Mouse (Mus musculus) B cell, adult 2 months (primary cell): Measurements from ENCODE around the gene Fam227b.

Source experiments
- DNase-seq, 2 experiments: peaks; one replicate each; pipeline ENCODE4 v3.0.0; 2022

The Fam227b gene

GRCm38 (mm10) chr2:126060595-126060994 lies 91.2 kb downstream of the Fam227b start:
- no peak for DNase-seq

DNA sequence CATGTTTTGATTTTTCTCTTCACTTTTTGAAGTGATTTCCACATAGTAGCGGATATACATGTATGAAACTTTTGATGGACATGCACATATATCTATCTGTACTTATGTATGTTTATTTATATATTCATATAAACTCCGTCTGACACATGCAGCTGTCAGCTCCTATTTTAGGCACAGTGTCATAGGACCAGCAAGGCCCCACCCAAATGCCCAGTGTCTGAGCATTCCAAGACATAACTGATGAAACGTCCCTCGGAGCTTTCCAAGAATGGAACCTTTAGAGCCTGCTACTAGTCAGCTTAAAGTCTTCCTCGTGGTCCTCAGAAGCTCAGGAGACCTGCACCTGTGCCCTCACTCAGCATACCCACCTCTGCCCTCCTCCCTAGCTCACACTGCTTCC lies 98.1 kb downstream of the Fam227b start:
- DNase-seq: no peak

- no peak for DNase-seq
Observed at GRCm38 (mm10) chr2:126052749-126053557, 98.9 kb downstream of the Fam227b start.

DNA sequence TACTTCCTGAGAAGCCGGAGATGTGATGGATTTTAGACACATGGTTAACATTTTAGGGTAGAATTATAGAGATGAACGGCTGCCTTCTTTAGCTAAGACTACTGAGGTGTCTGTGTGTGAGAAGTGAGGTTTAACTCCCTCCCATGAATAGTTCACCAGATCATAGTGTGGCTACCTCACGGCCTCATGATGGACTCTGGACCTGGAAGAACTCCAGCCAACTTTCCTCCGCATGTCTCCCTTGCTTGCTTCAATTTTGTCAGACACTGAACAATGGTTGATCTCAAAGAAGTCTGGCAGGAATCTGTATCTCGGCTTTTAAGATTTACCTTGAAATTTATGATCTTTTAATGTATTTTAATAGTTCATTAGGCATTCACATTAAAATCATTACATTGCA lies 106.2 kb downstream of the Fam227b start:
- DNase-seq: no peak

GRCm38 (mm10) chr2:126042674-126043073 lies 109.1 kb downstream of the Fam227b start:
- no peak for DNase-seq

- DNase-seq: no peak
Observed at GRCm38 (mm10) chr2:126041237-126041636, 110.6 kb downstream of the Fam227b start.

- no peak for DNase-seq
Observed at GRCm38 (mm10) chr2:126040651-126041050, 111.2 kb downstream of the Fam227b start.

DNA sequence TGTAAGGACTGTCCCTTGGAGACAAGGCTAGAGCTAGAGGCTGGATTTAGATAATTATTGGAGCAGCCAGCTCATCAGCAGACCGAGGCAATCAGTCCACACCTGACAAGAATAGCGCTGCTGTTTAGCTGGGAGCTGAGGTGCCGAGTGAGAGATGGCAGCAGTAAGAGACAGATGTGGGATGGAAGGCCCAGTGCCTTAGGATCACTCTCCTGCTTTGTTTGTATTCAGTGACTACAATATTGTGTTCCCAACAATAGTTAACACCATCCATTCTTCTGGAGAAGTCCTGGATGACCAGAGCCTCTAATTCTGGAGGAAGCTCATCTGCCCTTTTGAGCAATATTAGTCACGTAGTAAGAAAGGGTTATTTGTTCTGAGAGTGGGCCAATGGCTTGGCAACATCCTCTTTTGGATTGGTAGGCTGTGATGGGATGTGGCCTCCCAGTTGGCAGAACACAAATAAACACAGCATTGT lies 112.4 kb downstream of the Fam227b start:
- no peak for DNase-seq

- DNase-seq: no peak
Observed at GRCm38 (mm10) chr2:126038221-126039000, 113.4 kb downstream of the Fam227b start.

DNA sequence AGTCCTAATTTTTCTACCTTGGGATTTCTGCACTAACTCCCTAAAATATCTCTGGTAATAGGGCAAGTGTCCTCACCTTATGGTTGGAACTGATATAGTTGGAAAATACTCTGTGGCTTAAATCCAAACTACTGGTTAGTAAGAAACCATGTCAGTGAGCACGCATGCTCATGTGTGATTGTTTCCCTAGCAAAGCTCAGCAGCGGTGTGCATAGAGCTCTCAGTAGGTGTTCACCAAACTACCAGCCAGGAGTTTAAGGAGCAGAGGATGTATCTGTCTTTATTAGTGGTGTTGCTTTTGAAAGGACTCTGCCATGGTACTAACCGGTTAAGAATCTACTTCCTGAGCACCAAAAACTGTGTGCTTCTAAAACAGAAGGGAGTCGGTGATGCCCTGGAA lies 115.7 kb downstream of the Fam227b start:
- DNase-seq: no peak

- DNase-seq: no peak
Observed at GRCm38 (mm10) chr2:126035013-126035770, 116.6 kb downstream of the Fam227b start.

DNA sequence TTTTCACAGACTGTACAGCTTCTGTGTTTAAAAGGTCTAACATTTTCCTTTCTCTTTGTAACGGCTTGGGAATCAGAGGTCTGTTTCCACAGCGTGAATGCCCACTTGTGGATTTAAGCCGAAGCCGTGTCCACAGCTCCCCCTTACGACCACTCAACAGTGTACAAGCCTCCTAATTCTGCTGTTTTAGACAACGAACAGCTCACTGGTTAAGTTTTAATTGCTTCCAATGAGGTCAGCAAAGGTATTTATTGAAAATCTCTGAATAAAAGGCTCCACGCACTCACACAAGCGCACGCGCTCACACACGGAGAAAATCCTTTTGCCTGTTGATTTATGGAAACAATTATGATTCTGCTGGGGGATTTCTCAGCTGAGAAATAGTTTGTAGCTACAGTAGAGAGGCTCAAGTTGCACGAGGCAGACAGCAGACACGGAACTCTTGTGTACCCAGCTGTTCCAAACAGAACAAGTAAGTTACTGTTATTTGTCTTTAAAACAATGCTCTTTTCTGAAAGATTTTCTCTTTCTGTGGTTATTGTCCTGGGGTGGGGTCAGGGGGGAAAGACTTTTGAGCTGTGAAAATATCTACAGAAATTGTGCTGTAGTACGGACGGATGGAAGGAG lies 117.3 kb downstream of the Fam227b start, which contains the start of gene Fgf7:
Gene Fgf7 (plus strand): TSS at position 280 of the 627 bp plus-strand sequence.
- no peak for DNase-seq

DNA sequence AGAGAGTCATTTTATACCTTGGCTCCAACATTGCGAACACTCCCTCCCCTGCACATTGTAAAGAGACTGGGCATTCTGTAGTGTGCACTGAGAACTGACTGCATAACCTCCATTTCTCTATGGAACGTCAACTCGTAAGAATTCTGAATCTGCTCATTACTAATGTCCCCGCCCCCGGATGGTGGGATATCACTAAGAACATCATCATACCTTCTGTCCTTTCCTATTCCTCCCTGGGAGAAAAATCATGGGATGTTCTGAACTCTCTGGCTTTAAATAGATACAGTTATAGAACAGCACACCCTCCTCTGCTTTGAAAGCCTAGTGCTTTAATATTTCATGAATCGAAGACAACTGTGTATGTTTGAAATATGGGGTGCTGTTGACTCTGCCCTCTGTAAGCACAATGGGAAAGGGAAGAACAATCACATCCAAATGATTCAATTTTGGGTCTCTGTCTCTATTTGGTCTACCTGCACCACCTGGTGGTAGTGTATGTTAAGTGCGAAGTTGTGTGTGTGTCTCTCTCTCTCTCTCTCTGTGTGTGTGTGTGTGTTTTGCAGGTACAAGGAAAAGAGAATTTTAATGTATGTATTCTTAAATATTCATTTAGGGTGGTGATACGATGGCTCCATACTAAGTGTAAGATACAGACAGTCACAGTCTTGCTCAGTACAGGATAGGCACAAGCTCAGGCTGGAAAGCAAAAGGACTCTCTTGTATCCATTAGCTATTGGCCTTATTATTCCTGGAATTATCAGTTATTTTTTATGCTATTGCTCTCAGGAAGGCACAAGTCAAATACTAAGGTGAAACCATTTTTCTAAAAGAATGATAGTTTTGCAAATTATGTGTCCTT lies 118.5 kb downstream of the Fam227b start:
- DNase-seq: no peak

- no peak for DNase-seq
Observed at GRCm38 (mm10) chr2:126031186-126031900, 120.5 kb downstream of the Fam227b start.

GRCm38 (mm10) chr2:126015763-126016473 lies 135.9 kb downstream of the Fam227b start:
- no peak for DNase-seq

DNA sequence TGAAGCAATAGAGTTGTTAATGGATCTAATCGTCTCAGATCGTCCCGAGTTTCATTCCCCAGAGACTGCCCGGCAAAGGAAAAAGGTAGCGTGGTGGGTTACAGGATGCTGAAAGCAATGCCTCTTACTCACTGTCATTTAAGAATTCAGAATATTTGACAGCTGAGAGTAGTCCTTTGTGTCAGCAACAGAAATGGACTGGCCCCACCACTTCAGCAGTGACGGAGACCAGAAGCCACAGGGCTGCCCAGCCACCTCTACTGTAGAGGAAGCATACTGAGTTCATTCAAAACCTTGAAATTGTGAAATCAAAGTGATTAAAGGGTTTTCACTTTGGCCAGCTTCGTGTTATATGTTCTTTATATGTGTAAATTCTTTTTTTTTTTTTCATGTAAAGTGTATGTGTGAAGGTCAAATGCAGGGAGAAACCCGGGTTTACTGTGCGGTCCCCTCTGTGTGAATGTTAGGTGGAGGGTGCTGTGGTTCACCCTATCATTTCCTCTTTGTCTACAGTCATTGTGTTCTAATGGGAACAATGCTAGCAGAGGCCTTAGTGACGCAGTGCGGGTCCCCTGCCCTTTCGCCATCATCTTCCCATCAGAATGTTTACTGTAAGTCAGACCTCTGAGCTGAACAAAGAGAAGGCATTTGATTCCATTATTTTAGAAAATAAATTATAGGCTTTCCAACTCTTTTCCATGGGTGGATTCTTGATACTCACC lies 136.7 kb downstream of the Fam227b start:
- no peak for DNase-seq

DNA sequence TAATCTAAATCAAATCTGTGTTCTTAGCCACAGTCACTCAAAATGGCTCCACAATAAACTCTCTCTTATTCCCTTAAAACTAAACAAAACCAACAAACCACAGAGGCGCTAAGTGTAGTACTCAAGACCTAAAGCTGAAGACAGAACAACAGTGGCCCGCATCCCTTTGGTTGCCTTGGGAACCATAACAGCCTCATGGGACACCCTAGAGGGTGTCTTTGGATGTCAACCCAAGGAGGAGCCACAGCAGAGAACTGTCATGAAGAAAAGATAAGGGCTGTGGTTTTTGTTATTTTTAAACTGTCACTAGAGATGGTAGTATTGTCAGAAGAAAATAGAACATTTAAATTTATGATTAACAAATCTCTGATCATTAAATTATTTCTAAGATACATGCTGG lies 145.1 kb downstream of the Fam227b start:
- DNase-seq: no peak

GRCm38 (mm10) chr2:126006088-126006487 lies 145.7 kb downstream of the Fam227b start:
- DNase-seq: peak; percentile 13 to 27

DNA sequence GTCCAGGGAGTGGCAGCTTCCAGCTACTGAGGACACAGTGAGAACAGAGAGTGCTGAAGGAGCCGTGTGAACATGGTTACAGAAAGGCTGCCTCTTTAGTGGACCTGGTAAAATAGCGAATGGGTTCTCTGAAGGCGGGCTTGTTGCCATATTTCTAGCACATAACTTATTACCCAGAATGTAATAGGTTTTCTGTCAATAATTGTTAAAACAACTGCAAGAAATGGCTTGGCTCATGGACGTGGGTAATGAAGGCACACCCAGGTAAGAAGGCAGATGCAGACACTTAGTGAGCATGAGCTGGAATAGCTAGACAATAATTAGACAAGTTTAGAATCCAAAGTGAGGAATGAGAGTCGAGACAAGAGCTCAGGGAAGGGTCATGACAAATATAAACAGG lies 149.5 kb downstream of the Fam227b start:
- no peak for DNase-seq
